Mouse (Mus musculus) heart, embryonic 14.5 days (tissue): ENCODE measurements around the gene Mettl7a3. TPM values are rescaled to one million over a fixed set of nuclear protein-coding genes. Genes with fewer than 3 reads are reported as not detected.
"Not testable (repeated sequence)": the region's sequence is repeated elsewhere in the genome, so short reads cannot be mapped to it uniquely, and the experiment has no call there.

Experiments
- ATAC-seq: fragments of 200-750 bp; cut with Nextera tagmentation; 2 replicates; pipeline ENCODE4 v1.8.0; 2017; ENCODE audit warnings: low read depth, moderate TSS enrichment; ENCODE audit not compliant: insufficient number of reproducible peaks, insufficient read depth, low FRiP score
- H3K27ac ChIP-seq, 2 experiments: fragments of 200-500 bp in 1 of 2; fragments of 300-500 bp in 1 of 2; sonication (generic) in 1 of 2; replicated peaks in 1 of 2; 2 replicates each; pipeline ENCODE4 v1.5.1; 2012 to 2014; ENCODE audit warnings: low read depth in 2 of 2, low read length in 2 of 2, control low read depth in 1 of 2, mild to moderate bottlenecking in 1 of 2, mixed read lengths in 1 of 2; ENCODE audit not compliant: control insufficient read depth in 1 of 2, insufficient read depth in 1 of 2
- H3K27me3 ChIP-seq: fragments of 300-500 bp; sonication (generic); 2 replicates; pipeline ENCODE4 v1.6.1; 2014; ENCODE audit warnings: mild to moderate bottlenecking, low read length, control low read depth; ENCODE audit not compliant: control insufficient read depth, insufficient read depth
- H3K36me3 ChIP-seq: fragments of 300-500 bp; sonication (generic); 2 replicates; pipeline ENCODE4 v1.6.1; 2014; ENCODE audit warnings: mild to moderate bottlenecking, control low read depth, low read length, mixed read lengths; ENCODE audit not compliant: control insufficient read depth, insufficient read depth
- H3K4me1 ChIP-seq, 2 experiments: fragments of 200-500 bp in 1 of 2; fragments of 300-500 bp in 1 of 2; sonication (generic) in 1 of 2; 2 replicates each; pipeline ENCODE4 v1.6.1; 2012 to 2014; ENCODE audit warnings: low read length in 2 of 2, control low read depth in 1 of 2, mixed read lengths in 1 of 2; ENCODE audit not compliant: control insufficient read depth in 2 of 2, insufficient read depth in 2 of 2
- H3K4me2 ChIP-seq: fragments of 300-500 bp; sonication (generic); 2 replicates; pipeline ENCODE4 v1.6.1; 2014; ENCODE audit warnings: mild to moderate bottlenecking, low read length
- H3K4me3 ChIP-seq, 2 experiments: fragments of 200-500 bp in 1 of 2; fragments of 300-500 bp in 1 of 2; sonication (generic) in 1 of 2; 2 replicates each; pipeline ENCODE4 v1.5.1; 2012 to 2014; ENCODE audit warnings: low read length in 2 of 2, mild to moderate bottlenecking in 2 of 2, control low read depth in 1 of 2, low read depth in 1 of 2, moderate library complexity in 1 of 2; ENCODE audit not compliant: control insufficient read depth in 1 of 2, insufficient read depth in 1 of 2
- H3K9ac ChIP-seq: fragments of 300-500 bp; sonication (generic); 2 replicates; pipeline ENCODE4 v1.6.1; 2014; ENCODE audit warnings: mild to moderate bottlenecking, low read length
- H3K9me3 ChIP-seq: fragments of 300-500 bp; sonication (generic); 2 replicates; pipeline ENCODE4 v1.6.1; 2016; ENCODE audit warnings: low read length, control low read depth; ENCODE audit not compliant: control insufficient read depth
- WGBS: fragments of 180-500 bp; shearing (Covaris S2); extraction: QIAGEN DNeasy Blood & Tissue Kit; methylation state at CpG from one replicate; pipeline ENCODE4 v1.1.7; 2014; 5-methylcytosine and 5-hydroxymethylcytosine counted together
- polyA plus RNA-seq: library from polyadenylated mRNA; unstranded; fragments of >200 nt; fragmentation: Nextera tagmentation; extraction: Ambion mirVana; gene quantifications from 2 replicates; pipeline ENCODE4 v1.2.1, GENCODE M21; 2014

Gene Mettl7a3
- polyA plus RNA-seq, 1 experiment from 2014 or later: not detected

DNA sequence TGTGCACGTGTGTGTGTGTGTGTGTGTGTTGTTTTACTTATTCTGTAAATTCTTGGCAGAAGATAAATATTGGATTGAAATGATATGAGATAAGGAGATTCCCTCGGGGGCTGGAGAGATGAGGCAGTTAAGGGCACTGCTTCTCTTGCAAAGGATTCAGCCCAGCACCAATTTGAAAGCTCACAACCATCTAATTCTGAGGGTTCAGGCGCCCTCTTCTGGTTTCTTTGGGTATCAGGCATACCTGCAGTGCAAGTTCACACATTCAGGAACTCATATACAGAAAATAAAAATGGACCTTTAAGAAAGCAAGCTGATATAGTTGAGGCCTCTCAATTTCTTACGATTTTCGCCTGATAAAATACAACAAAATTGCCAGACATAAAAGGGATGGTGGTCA lies 40.3 kb downstream of the Mettl7a3 start:
- H3K4me1 ChIP-seq: no peaks in the 10 kb centered on the region
- no peaks in the 10 kb centered on the region for H3K36me3 ChIP-seq
- no peak overlapping the region for H3K4me2 ChIP-seq
- WGBS: 29% methylated on average over 5 of the region's 5 CpGs
- H3K9ac ChIP-seq: no peak overlapping the region
- no peak overlapping the region for H3K27ac ChIP-seq
- no peak overlapping the region for H3K4me3 ChIP-seq
- no peak for ATAC-seq
- H3K27me3 ChIP-seq: no peaks in the 10 kb centered on the region
- H3K9me3 ChIP-seq: no peaks in the 10 kb centered on the region

DNA sequence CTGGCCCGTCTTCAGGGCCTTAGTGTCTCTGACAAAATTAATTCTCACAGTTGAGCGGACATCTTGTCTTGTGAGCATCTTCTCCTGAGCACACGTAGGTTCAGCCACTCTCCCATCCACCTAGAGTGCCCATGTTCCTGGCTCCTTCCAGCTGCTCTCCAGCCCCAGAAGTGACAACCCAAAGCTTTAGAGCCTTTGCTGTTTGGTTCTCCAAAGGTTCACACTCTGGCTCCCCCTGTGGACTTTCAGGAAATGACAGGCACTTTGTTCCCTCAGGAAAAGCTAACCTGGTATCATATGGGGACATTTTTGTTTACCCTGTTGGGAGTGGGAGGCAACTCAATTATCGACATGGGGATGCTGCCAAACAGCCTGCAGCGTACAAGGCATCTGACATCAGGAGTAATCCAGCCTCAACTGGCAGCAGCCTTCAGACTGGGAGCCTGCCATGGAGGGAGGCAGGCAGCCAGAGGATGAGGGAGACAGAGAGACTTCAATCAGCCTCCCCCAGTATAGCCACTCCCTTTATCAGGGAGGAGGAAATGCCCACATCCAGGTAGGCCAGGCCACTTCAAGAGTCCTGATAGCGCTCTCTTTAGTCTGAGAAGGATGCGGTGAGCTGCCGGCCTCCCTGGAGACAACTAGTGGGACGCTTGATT lies 43.2 kb downstream of the Mettl7a3 start:
- 10% methylated on average over 3 of the region's 9 CpGs for WGBS
- H3K4me3 ChIP-seq, H3K4me2 ChIP-seq, H3K9ac ChIP-seq, ATAC-seq, H3K27me3 ChIP-seq, H3K4me1 ChIP-seq, H3K36me3 ChIP-seq, H3K27ac ChIP-seq, H3K9me3 ChIP-seq: not testable (repeated sequence)

DNA sequence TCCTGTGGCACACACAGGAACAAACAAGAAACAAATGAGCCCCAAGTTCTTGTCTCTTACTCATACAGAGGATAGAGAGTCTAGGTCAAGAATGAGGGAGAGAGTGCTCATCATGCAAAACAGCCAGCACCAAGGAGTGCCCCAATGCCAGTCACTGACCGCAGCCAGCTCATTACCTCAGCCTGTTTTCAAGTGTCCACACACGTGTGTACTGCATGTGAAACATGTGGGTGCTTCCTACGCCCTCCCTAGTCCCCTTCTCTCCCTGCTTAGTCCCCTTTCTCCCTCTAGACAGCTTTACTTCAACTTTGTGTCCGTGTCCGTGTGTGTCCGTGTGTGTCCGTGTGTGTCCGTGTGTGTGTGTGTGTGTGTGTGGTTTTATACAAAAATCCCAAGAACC lies 44.9 kb downstream of the Mettl7a3 start:
- no peak overlapping the region for H3K27ac ChIP-seq
- H3K9me3 ChIP-seq: no peaks in the 10 kb centered on the region
- no peak overlapping the region for H3K4me2 ChIP-seq
- no peak overlapping the region for H3K9ac ChIP-seq
- ATAC-seq: no peak
- H3K27me3 ChIP-seq: no peaks in the 10 kb centered on the region
- H3K4me1 ChIP-seq: no peaks in the 10 kb centered on the region
- no peaks in the 10 kb centered on the region for H3K36me3 ChIP-seq
- H3K4me3 ChIP-seq: no peak overlapping the region
- WGBS: 80% methylated on average over 8 of the region's 8 CpGs

DNA sequence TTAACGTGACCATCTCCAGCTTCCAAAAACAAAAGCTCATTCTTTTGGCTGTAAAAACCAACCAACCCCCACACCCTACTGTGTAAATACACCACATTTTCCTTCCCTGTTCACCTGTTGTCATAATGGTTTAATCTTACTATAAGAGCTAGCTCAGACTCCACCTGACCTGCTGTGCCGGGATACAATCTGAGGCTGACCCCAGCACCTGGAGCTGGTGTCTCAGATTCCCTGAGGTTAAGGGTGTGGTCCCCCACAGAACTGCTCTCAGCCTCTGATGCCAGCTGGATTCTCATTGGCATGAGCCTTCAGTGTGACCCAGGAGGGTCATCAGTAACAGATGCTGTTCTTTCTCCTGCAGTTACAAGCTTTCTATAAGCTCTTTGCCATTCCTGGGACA lies 45.4 kb downstream of the Mettl7a3 start:
- Histone ChIP-seq H3K4me3 (no peak overlapping the region), H3K9me3 (no peaks in the 10 kb centered on the region), H3K36me3 (no peaks in the 10 kb centered on the region), H3K27ac (no peak overlapping the region), H3K4me2 (no peak overlapping the region), H3K4me1 (no peaks in the 10 kb centered on the region), H3K27me3 (no peaks in the 10 kb centered on the region), H3K9ac (no peak overlapping the region)
- 73% methylated on average over 2 of the region's 2 CpGs for WGBS
- ATAC-seq: no peak

DNA sequence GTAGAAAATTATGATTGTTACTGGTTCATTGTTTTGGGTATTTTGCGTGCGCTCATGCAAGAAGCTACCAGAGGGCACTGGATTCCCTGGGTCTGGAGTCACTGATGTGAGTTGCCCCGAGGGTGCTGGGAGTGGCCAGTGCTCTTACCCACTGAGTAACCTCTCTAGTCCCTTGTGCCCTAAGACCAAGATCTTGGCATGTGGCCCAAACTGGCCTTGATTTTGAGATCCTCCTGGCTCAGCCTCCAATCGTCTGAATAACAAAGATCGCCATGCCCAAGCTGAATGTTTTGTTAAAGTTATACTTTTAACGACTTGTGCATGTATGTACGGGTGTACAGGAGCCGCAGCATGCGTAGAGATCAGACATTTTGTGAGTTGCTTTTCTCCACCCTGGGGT lies 51.0 kb downstream of the Mettl7a3 start:
- H3K4me3 ChIP-seq: no peak overlapping the region
- H3K9me3 ChIP-seq: no peaks in the 10 kb centered on the region
- H3K27ac ChIP-seq: no peak overlapping the region
- H3K36me3 ChIP-seq: no peaks in the 10 kb centered on the region
- no peak overlapping the region for H3K4me2 ChIP-seq
- peaks cover 3 to 7% of the 10 kb centered on the region in 2 experiments for H3K4me1 ChIP-seq
- H3K27me3 ChIP-seq: no peaks in the 10 kb centered on the region
- H3K9ac ChIP-seq: no peak overlapping the region
- no peak for ATAC-seq
- WGBS: 91% methylated on average over 9 of the region's 9 CpGs

DNA sequence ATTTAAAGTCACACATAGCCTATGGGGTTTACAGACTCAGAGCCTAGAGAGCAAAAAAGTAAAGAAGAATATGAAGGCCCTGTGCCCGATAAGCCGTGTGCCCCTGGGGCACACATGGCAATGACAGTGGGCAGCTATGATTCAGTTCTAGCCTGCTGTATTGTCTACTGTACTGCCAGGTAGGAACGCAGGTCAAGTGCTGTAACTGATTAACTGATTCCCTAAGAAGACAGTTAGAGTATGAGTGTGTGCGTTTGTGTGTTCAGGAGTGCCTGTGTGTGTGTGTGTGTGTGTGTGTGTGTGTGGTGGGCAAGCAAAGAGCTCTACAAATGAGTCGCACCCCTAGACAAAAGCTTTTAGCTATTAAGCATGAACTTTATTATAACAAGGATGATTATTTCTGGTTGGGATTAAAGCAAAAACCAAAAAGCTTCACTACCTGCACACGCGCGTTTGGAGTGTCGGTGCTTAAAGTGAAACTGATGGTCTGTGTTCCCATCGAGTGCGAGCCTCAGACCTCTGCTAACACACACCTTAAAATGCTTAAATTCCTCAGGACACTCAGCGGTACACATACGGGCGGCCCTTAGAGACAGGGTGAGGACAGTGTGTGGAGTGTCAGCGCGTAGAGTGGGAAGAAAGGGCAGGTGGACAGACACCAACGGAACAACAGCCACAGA lies 53.0 kb downstream of the Mettl7a3 start:
- Histone ChIP-seq H3K4me1 (peaks cover 8 to 13% of the 10 kb centered on the region in 2 experiments), H3K9ac (no peak overlapping the region), H3K27me3 (no peaks in the 10 kb centered on the region), H3K9me3 (no peaks in the 10 kb centered on the region), H3K36me3 (no peaks in the 10 kb centered on the region), H3K4me2 (no peak overlapping the region), H3K27ac (no peak overlapping the region), H3K4me3 (no peak overlapping the region)
- no peak for ATAC-seq
- 92% methylated on average over 17 of the region's 17 CpGs for WGBS

DNA sequence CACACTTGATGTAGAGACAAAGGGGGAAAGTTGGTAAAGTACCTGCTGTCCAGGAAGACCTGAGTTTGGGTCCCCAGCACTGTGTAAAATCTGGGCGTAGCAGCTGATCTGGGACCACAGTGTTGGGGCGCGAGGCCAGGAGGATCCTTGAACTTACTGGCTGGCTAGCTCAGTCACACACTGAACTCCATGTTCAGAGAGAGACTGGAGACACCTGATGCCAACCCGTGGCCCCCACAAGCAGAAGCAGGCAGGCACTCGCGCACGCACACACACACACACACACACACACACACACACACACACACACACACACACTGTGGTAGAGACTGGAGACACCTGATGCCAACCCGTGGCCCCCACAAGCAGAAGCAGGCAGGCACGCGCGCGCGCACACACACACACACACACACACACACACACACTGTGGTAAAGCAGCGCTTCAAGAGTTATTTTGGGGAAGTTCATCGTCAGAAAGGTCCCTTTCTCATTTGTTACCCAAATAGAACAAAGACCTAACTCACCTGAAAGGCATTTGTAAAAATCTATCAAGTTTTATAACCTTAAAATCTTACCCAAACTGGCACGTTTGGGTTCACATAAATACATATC lies 53.6 kb downstream of the Mettl7a3 start:
- peaks cover 10 to 13% of the 10 kb centered on the region in 2 experiments for H3K4me1 ChIP-seq
- no peak for ATAC-seq
- no peaks in the 10 kb centered on the region for H3K9me3 ChIP-seq
- H3K9ac ChIP-seq: no peak overlapping the region
- no peak overlapping the region for H3K4me3 ChIP-seq
- H3K27me3 ChIP-seq: no peaks in the 10 kb centered on the region
- no peaks in the 10 kb centered on the region; the same call in 1 of the 2 replicates for H3K36me3 ChIP-seq
- WGBS: 88% methylated on average over 15 of the region's 16 CpGs
- no peak overlapping the region for H3K4me2 ChIP-seq
- no peak overlapping the region for H3K27ac ChIP-seq
